Mouse (Mus musculus): ENCODE data around the gene Prg2.

DNA sequence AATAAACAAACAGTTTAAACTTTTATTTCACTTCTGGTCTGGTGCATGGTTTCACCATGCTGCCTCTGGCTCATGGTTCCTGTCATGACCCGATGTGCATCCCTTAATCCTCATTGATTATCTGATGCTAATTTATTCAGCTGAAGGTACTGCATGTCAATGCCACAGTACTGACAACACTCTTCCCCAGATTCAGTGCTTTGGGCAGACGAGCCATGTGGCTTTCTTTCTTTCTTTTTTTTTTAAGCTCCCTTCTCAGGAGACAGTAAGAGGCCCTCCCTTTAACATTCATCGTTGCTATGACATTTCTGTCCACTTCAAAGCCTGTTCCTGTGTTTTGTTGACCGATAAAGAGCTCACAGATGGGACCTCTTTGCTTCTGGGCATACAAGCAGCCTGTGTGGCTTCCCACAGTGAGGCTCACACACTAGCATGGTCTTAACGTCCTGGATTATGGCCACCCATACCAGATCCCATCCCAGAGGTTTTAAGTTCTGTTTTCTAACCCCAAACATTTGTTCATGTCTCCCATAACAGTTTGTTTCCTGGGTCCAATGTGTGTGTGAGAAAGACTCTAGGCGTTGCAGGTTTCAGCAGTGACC lies 17.3 kb upstream of the Prg2 start:
- TF ChIP-seq CTCF (IDR thresholded peaks at IDR 0.05; ENCODE audit: low read depth, low read length) (no peak), POLR2A (IDR thresholded peaks at IDR 0.05; ENCODE audit: borderline replicate concordance, low read depth, low read length) (no peak)

All from bone marrow macrophage, adult 2 months (primary cell).